Mouse (Mus musculus): ENCODE measurements at regions not wholly inside any gene's neighbourhood (a gene's known extent, or its start where the extent isn't known, plus 50 kb on each side); places are given as distances from the start of the nearest gene placed in this dataset.

DNA sequence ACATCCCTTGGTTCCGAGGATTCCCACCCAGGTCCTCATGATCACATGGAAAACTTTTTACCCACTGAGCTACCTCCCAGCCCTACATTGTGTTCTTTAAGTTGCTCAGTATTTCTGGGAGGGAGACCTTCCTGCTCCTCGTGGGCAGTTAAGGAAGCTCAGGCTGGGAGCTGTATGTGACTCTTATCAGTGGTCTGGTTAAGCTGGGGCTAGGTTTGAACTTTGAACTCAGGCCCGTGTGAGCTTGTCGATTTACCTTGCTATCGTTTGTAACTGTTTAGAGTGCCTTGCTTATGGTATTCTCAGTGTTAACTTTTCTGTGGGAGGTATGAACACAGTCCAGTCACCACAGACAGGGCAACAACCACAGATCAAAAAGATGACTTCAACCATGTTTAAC lies 68.4 kb upstream of the Tpm1 start:
- DNase-seq (ENCODE audit: low spot score) = no peak

DNA sequence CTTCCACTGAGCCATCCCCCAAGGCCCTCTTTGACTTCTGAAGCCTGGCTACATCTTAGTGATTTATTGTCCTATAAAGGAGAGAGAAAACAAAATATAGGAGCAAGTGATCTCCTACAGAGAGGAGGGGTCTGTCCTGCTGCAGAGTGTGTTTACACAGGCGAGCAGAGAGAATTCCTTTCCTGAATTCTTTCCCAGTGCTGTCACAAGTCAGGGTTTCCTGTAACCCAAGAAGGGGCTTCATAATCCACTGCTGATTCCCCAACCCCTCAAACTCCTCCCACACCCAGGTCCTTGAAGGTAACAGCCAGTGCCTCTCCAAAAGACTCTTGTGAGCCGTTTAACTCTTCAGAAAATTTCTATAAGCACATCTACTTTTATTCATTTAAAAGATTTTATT lies 66.8 kb upstream of the Tpm1 start:
- DNase-seq (ENCODE audit: low spot score) = no peak

GRCm38 (mm10) chr9:67114099-67114498 lies 64.9 kb upstream of the Tpm1 start:
- no peak for DNase-seq (ENCODE audit: low spot score)

DNA sequence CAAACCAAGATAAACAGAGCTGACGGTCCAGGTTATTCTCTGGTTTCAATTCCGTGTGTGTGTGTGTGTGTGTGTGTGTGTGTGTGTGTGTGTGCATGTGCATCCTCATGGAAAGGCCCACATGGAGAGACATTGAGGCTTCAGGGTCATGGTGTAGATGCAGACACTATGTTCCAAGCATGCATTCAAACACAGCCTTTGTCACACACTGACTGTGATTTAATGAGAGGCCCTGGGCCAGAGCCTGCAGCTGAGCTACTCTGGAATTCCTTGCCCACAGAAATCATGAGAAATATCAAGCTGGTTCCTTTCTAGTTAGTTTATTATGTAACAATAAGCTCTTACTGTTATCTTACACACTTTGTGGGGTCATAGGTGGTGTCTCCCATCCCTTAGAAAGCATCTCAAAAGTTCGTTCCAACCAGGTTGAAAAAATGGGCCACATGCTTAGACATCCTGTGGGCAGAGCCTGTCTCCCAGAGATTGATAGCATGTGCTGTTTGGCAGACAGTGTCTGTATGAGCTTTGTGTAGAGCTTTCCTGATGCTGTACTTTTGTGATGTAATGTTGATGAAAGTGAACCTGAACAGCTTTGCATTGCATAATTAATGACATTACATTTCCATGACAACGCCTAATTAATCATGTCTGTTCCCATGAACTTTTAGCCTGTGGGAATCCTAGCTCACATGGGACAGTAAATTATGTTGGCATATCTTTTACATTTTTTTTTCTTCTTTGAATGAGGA lies 62.8 kb upstream of the Tpm1 start:
- DNase-seq (ENCODE audit: low spot score) = no peak

DNA sequence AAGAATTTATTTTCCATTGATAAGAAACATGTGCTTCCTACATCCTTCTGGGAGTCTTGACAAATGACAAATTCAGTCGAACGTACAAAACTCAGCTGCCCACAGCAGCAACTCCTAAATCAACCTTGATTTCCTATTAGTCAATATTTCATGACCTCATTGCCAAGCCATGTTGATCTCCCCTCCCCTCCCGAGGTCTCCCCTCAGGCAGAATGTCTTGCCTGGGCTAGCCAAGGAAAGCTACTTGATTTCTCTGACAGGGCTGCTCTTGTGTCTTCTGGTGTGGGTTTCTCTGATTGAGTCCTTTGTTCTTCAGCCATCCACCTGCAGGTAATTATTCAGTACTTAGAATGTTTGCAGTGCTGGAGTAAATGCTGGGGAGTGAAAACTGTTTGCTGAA lies 58.7 kb upstream of the Tpm1 start:
- DNase-seq (ENCODE audit: low spot score) = no peak

- peak; percentile 59 for DNase-seq (ENCODE audit: low spot score)
Observed at GRCm38 (mm10) chr9:67105867-67106266, 56.7 kb upstream of the Tpm1 start.

DNA sequence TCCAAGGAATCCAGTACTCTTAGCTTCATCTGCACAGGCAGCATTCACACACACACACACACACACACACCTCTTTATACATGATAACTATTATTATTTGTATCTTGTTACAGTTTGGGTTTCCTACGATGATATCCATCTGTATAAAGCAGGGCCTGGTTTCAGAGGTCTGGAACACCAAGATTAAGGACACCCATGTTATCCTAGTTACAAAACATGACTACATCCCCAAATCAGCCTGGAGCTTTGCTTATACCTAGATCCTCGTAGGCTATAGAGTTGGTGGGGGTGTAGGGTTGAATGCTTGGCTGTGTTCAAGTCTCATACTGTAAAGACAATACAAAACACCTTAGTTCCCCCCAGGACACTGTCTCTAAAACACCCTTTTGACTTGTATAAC lies 56.0 kb upstream of the Tpm1 start:
- DNase-seq (ENCODE audit: low spot score) = no peak

DNA sequence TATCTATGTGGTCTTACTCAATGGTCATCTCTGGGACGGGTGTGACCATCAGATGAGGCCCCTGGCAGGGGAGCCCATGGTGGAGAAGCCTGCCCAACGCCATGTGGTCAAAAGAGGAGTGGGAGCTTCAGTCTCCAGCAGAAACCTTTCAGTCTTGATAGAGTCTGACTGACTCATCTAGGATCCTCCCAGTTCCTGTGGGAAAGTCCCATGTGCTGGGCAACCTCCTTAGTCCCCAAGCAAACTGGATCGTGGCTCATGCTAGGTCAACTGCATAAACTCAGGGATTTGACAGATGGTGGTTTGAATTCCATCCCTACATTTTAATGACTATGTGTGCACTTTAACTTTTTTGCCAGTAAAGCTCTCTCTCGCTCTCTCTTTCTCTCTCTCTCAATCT lies 55.4 kb upstream of the Tpm1 start:
- DNase-seq (ENCODE audit: low spot score) = no peak

DNA sequence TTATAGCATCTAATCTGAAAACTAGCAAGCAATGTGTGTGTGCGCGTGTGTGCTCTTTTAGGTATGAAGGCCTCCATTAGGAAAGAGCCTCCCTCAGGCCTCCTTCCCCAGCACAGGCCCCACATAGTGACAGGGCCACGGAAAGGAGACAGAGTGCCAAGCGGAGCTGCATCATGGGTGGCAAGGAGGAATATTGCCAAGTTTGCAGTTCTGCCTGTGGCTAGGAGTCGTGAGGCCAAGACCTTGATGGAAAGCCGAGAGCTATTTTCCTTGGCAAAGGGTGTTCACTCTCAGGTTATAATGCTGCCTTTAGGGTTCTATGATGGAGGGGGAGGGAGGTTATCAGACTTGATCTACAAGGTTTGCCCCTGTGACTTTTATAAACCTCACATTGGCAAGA lies 53.4 kb upstream of the Tpm1 start:
- no peak for DNase-seq (ENCODE audit: low spot score)

- DNase-seq (ENCODE audit: low spot score) = no peak
Observed at GRCm38 (mm10) chr9:67099471-67099870, 50.3 kb upstream of the Tpm1 start.

Data from testis, postnatal 10 days (tissue).